Mouse (Mus musculus): Measurements from ENCODE around the gene Habp4.

The Habp4 gene

GRCm38 (mm10) chr13:64178746-64179652 is 17.4 kb downstream of the Habp4 start:
- no peak for DNase-seq (ENCODE audit: low spot score)

GRCm38 (mm10) chr13:64180300-64180699 is 18.7 kb downstream of the Habp4 start:
- DNase-seq (ENCODE audit: low spot score): no peak

- peak; percentile 41 for DNase-seq (ENCODE audit: low spot score)
These were observed 19.3 kb downstream of the Habp4 start for GRCm38 (mm10) chr13:64180888-64181287.

GRCm38 (mm10) chr13:64182091-64182490 is 20.5 kb downstream of the Habp4 start:
- DNase-seq (ENCODE audit: low spot score): no peak

- DNase-seq (ENCODE audit: low spot score): no peak
These were observed 22.0 kb downstream of the Habp4 start for GRCm38 (mm10) chr13:64183583-64183982.

- no peak for DNase-seq (ENCODE audit: low spot score)
These were observed 22.7 kb downstream of the Habp4 start for GRCm38 (mm10) chr13:64184361-64184760.

GRCm38 (mm10) chr13:64185176-64185575 is 23.6 kb downstream of the Habp4 start:
- no peak for DNase-seq (ENCODE audit: low spot score)

GRCm38 (mm10) chr13:64185586-64185985 is 24.0 kb downstream of the Habp4 start:
- DNase-seq (ENCODE audit: low spot score): no peak

- no peak for DNase-seq (ENCODE audit: low spot score)
These were observed 24.9 kb downstream of the Habp4 start for GRCm38 (mm10) chr13:64186516-64186915.

- no peak for DNase-seq (ENCODE audit: low spot score)
These were observed 25.4 kb downstream of the Habp4 start for GRCm38 (mm10) chr13:64187065-64187464.

- no peak for DNase-seq (ENCODE audit: low spot score)
These were observed 36.3 kb downstream of the Habp4 start for GRCm38 (mm10) chr13:64197899-64198298.

- DNase-seq (ENCODE audit: low spot score): no peak
These were observed 36.7 kb downstream of the Habp4 start for GRCm38 (mm10) chr13:64198310-64198709.

- DNase-seq (ENCODE audit: low spot score): no peak
These were observed 39.3 kb downstream of the Habp4 start for GRCm38 (mm10) chr13:64200911-64201310.

GRCm38 (mm10) chr13:64204726-64205125 is 43.1 kb downstream of the Habp4 start:
- no peak for DNase-seq (ENCODE audit: low spot score)

GRCm38 (mm10) chr13:64205186-64205585 is 43.6 kb downstream of the Habp4 start:
- DNase-seq (ENCODE audit: low spot score): no peak

- no peak for DNase-seq (ENCODE audit: low spot score)
These were observed 46.5 kb downstream of the Habp4 start for GRCm38 (mm10) chr13:64208146-64208545.

GRCm38 (mm10) chr13:64211995-64212603 is 50.5 kb downstream of the Habp4 start:
- DNase-seq (ENCODE audit: low spot score): no peak

- DNase-seq (ENCODE audit: low spot score): no peak
These were observed 53.3 kb downstream of the Habp4 start for GRCm38 (mm10) chr13:64214891-64215290.

GRCm38 (mm10) chr13:64225738-64226137 is 64.1 kb downstream of the Habp4 start:
- no peak for DNase-seq (ENCODE audit: low spot score)

- DNase-seq (ENCODE audit: low spot score): no peak
These were observed 65.1 kb downstream of the Habp4 start for GRCm38 (mm10) chr13:64226725-64227124.

GRCm38 (mm10) chr13:64233139-64233538 is 71.5 kb downstream of the Habp4 start:
- DNase-seq (ENCODE audit: low spot score): no peak

GRCm38 (mm10) chr13:64235062-64235715 is 73.6 kb downstream of the Habp4 start:
- DNase-seq (ENCODE audit: low spot score): no peak

- DNase-seq (ENCODE audit: low spot score): no peak
These were observed 74.2 kb downstream of the Habp4 start for GRCm38 (mm10) chr13:64235777-64236176.

Data from T-cell, adult 2 months (primary cell).